Mouse (Mus musculus): ENCODE measurements around the gene Cyth3. TPM values are rescaled to one million over a fixed set of nuclear protein-coding genes. Genes with fewer than 3 reads are reported as not detected.

Cyth3 gene
- polyA plus RNA-seq, 1 experiment from 2014 or later = 29.4 TPM

DNA sequence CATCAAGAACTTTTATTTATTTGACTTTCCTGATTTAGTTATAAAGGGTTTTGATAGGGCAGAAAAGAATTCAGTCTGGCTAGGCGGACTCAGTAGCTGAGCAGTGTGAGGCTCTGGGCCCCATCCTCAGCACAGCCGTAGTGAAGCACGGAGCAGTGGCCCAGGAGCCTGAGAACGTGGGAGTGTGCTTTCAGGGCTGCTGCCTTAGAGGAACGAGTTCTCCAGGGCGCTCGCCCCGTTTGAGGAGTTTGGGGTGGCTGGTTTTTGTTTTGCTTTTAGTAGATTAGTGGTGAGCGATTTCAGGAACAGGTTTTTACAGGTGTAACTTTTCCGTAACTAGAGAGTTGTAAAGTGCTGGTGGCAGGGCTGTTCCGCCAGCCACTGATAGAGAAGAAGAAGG is 13.1 kb downstream of the Cyth3 start:
- no peak overlapping the region for H3K4me3 ChIP-seq (ENCODE audit: low read depth, low read length)
- no peak overlapping the region for H3K4me2 ChIP-seq (ENCODE audit: low read depth, low read length, severe bottlenecking)
- 77% methylated on average over 11 of the region's 11 CpGs for WGBS
- no peaks in the 10 kb centered on the region for H3K27me3 ChIP-seq (ENCODE audit: control insufficient read depth, insufficient read depth, low read length)
- no peaks in the 10 kb centered on the region for H3K4me1 ChIP-seq (replicated peaks; ENCODE audit: control insufficient read depth, insufficient read depth, low read length)
- H3K9me3 ChIP-seq (ENCODE audit: control insufficient read depth, low read length) = no peaks in the 10 kb centered on the region
- DNase-seq (ENCODE audit: low spot score) (no peak), ATAC-seq (replicated peaks; ENCODE audit: low FRiP score) (no peak)
- H3K27ac ChIP-seq (ENCODE audit: low read depth, low read length) = no peak overlapping the region
- H3K9ac ChIP-seq (ENCODE audit: low read length) = no peak overlapping the region
- H3K36me3 ChIP-seq (ENCODE audit: control insufficient read depth, insufficient read depth, low read length) = no peaks in the 10 kb centered on the region

DNA sequence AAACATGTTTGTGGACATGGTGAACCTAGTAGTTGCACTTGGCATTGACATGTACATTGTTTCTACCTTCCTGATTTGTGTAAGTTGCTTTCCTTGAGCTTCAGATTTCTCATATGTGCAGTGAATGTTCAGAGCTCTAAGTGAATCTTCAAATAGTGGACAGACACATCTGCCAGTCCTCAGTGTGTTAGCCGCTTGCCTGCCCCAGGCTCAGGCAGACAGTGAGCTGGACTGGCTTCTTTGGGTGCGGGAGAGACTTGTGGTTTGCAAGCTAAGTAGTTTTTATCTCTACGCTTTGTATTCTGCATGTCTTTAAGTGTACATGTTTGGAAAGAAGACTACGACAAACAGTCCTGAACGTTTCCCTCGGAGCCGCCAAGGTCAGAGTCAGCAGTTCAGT is 13.9 kb downstream of the Cyth3 start:
- Histone ChIP-seq H3K27ac (ENCODE audit: low read depth, low read length) (no peak overlapping the region), H3K4me3 (ENCODE audit: low read depth, low read length) (no peak overlapping the region), H3K27me3 (ENCODE audit: control insufficient read depth, insufficient read depth, low read length) (no peaks in the 10 kb centered on the region), H3K36me3 (ENCODE audit: control insufficient read depth, insufficient read depth, low read length) (no peaks in the 10 kb centered on the region), H3K9me3 (ENCODE audit: control insufficient read depth, low read length) (no peaks in the 10 kb centered on the region), H3K4me1 (replicated peaks; ENCODE audit: control insufficient read depth, insufficient read depth, low read length) (no peaks in the 10 kb centered on the region), H3K9ac (ENCODE audit: low read length) (no peak overlapping the region), H3K4me2 (ENCODE audit: low read depth, low read length, severe bottlenecking) (no peak overlapping the region)
- no peak for DNase-seq (ENCODE audit: low spot score)
- ATAC-seq (replicated peaks; ENCODE audit: low FRiP score) = no peak
- 88% methylated on average over 7 of the region's 7 CpGs for WGBS

DNA sequence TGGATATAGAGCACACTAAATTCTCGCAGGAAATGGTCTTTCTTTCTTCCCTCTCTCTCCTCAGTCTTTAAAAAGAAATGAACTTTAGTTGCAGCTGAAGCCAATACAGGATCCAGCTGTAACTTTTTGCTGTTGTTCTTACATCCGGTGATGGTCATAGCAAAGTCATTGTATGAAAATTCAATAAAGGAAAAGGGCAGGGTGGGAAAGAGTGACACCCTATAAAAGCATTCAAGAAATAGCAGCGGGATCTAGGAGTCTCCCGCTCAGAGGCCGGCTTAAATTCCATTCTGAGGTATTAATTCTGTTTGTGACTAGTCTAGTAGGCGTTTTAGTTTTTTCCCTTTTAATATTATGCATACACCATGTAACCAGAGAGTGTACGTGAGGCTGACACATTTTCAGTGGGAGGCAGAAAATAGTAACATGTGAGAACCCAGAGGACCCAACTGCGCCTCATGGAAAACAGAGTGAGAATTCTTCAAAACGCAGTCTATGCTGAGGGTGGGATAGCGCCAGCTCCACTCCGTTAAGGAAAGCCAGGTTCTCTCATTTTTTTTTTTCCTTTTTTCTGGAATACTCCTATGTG is 15.7 kb downstream of the Cyth3 start:
- WGBS = 76% methylated on average over 11 of the region's 11 CpGs
- no peak for DNase-seq (ENCODE audit: low spot score)
- no peak overlapping the region for H3K27ac ChIP-seq (ENCODE audit: low read depth, low read length)
- no peaks in the 10 kb centered on the region for H3K9me3 ChIP-seq (ENCODE audit: control insufficient read depth, low read length)
- H3K4me2 ChIP-seq (ENCODE audit: low read depth, low read length, severe bottlenecking) = no peak overlapping the region
- ATAC-seq (replicated peaks; ENCODE audit: low FRiP score) = no peak
- 0 out of 2 replicates have a peak, but pooled peaks cover 2% of the 10 kb centered on the region for H3K4me1 ChIP-seq (replicated peaks; ENCODE audit: control insufficient read depth, insufficient read depth, low read length)
- no peaks in the 10 kb centered on the region for H3K36me3 ChIP-seq (ENCODE audit: control insufficient read depth, insufficient read depth, low read length)
- no peak overlapping the region for H3K9ac ChIP-seq (ENCODE audit: low read length)
- no peak overlapping the region for H3K4me3 ChIP-seq (ENCODE audit: low read depth, low read length)
- H3K27me3 ChIP-seq (ENCODE audit: control insufficient read depth, insufficient read depth, low read length) = no peaks in the 10 kb centered on the region

DNA sequence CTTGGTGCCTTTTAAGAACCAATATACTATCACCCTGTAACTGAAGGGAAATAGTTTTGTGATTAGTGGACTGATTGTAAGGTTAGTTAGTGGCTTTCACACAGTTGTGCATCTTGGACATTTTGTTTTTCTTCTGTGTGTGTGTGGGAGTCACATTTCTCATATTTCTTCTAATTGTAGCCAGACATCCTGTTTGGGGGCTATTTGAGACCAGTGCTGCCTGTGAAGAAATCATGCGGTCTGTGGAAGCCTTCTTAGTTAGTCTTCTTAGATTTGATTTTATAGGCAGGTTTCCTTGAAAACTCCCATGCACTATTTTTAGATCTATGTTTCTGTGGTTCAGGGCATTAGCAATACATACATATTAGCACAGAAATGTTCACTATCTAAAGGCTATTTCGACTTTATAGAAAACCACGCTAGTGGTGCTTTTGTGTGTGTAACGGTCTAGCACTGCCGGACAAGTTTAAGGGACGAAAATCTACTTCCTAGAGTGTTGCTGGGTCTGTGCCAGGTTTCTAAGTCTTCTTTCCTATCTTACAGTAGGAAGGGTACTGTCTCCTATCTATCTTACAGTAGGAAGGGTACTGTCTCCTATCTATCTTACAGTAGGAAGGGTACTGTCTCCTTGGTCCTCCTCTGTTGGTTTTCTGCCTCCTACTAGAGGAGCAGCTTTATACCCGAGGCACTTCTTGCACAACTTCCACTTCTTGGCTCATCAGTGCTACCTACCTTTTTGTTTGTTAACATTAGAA is 16.4 kb downstream of the Cyth3 start:
- no peak overlapping the region for H3K4me2 ChIP-seq (ENCODE audit: low read depth, low read length, severe bottlenecking)
- 83% methylated on average over 7 of the region's 7 CpGs for WGBS
- H3K9me3 ChIP-seq (ENCODE audit: control insufficient read depth, low read length) = no peaks in the 10 kb centered on the region
- 0 out of 2 replicates have a peak, but pooled peaks cover 2% of the 10 kb centered on the region for H3K4me1 ChIP-seq (replicated peaks; ENCODE audit: control insufficient read depth, insufficient read depth, low read length)
- ATAC-seq (replicated peaks; ENCODE audit: low FRiP score) (no peak), DNase-seq (ENCODE audit: low spot score) (no peak)
- no peak overlapping the region for H3K9ac ChIP-seq (ENCODE audit: low read length)
- no peaks in the 10 kb centered on the region for H3K36me3 ChIP-seq (ENCODE audit: control insufficient read depth, insufficient read depth, low read length)
- no peak overlapping the region for H3K27ac ChIP-seq (ENCODE audit: low read depth, low read length)
- no peaks in the 10 kb centered on the region for H3K27me3 ChIP-seq (ENCODE audit: control insufficient read depth, insufficient read depth, low read length)
- no peak overlapping the region for H3K4me3 ChIP-seq (ENCODE audit: low read depth, low read length)

DNA sequence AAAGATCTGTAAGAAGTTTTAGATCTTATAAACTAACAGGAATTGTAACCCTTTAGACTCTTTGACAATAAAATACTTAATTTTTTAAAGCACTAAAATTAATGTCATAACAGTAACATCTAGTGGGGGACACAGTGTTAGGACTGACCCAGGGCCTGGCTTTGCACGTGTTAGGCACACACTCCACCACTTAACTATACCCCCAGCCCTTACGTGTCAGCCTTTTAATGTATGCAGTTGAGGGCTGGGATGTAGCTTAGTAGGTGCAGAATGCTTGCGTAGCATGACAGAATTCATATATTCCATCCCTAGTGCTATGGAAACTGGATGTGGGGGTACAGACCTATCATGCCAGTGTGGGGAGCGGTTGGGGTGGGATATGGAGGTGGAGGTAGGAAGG is 17.1 kb downstream of the Cyth3 start:
- H3K4me3 ChIP-seq (ENCODE audit: low read depth, low read length) = no peak overlapping the region
- DNase-seq (ENCODE audit: low spot score) (no peak), ATAC-seq (replicated peaks; ENCODE audit: low FRiP score) (no peak)
- H3K27me3 ChIP-seq (ENCODE audit: control insufficient read depth, insufficient read depth, low read length) = no peaks in the 10 kb centered on the region
- no peak overlapping the region for H3K27ac ChIP-seq (ENCODE audit: low read depth, low read length)
- H3K9ac ChIP-seq (ENCODE audit: low read length) = no peak overlapping the region
- H3K4me1 ChIP-seq (replicated peaks; ENCODE audit: control insufficient read depth, insufficient read depth, low read length) = 0 out of 2 replicates have a peak, but pooled peaks cover 2% of the 10 kb centered on the region
- no peaks in the 10 kb centered on the region for H3K9me3 ChIP-seq (ENCODE audit: control insufficient read depth, low read length)
- H3K36me3 ChIP-seq (ENCODE audit: control insufficient read depth, insufficient read depth, low read length) = no peaks in the 10 kb centered on the region
- no peak overlapping the region for H3K4me2 ChIP-seq (ENCODE audit: low read depth, low read length, severe bottlenecking)
- 91% methylated on average over 4 of the region's 4 CpGs for WGBS

DNA sequence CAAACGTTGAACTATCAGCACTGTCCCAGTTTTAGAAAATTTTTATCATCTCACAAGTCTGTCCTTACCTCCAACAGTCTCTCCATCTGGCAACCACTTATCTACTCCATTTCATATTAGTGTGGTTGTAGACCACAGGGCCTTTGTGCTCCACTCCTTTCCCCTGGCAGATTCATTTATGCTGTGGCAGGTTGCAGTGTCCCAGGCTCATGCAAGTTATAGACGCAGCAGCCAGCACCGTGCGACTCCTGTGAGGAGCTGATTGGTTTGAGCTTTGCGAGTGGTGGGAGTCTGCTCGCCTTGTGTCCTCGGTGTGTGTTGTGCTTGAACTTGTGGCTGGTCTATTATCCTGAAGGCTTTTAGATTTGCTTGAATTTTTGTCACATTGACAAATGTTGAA is 17.6 kb downstream of the Cyth3 start:
- no peak overlapping the region for H3K9ac ChIP-seq (ENCODE audit: low read length)
- ATAC-seq (replicated peaks; ENCODE audit: low FRiP score) = no peak
- 86% methylated on average over 7 of the region's 7 CpGs for WGBS
- no peak overlapping the region for H3K4me2 ChIP-seq (ENCODE audit: low read depth, low read length, severe bottlenecking)
- no peak for DNase-seq (ENCODE audit: low spot score)
- no peak overlapping the region for H3K4me3 ChIP-seq (ENCODE audit: low read depth, low read length)
- no peak overlapping the region for H3K27ac ChIP-seq (ENCODE audit: low read depth, low read length)
- H3K36me3 ChIP-seq (ENCODE audit: control insufficient read depth, insufficient read depth, low read length) = no peaks in the 10 kb centered on the region
- H3K4me1 ChIP-seq (replicated peaks; ENCODE audit: control insufficient read depth, insufficient read depth, low read length) = 0 out of 2 replicates have a peak, but pooled peaks cover 2% of the 10 kb centered on the region
- H3K27me3 ChIP-seq (ENCODE audit: control insufficient read depth, insufficient read depth, low read length) = no peaks in the 10 kb centered on the region
- H3K9me3 ChIP-seq (ENCODE audit: control insufficient read depth, low read length) = no peaks in the 10 kb centered on the region

DNA sequence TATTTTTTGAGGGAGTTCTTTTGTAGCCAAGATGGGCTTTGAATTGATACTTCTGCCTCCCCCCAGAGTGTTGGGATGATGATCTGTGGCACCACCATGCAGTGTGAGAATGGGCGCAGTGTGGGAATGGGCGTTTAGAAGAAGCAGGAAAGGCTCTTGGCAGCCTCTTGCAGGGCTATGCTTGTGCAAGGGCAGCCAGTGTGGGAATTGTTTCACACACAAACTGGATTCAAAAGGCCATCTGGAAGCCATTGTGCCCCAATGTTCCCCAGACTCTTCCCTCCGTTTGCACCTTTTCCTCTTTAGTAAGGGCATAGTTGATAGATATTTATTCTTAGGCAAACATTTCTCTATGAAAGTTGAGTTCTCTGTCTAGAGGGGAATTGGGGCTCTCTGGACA is 19.3 kb downstream of the Cyth3 start:
- ATAC-seq (replicated peaks; ENCODE audit: low FRiP score) (no peak), DNase-seq (ENCODE audit: low spot score) (no peak)
- WGBS = 74% methylated on average over 3 of the region's 3 CpGs
- Histone ChIP-seq H3K36me3 (ENCODE audit: control insufficient read depth, insufficient read depth, low read length) (no peaks in the 10 kb centered on the region), H3K9ac (ENCODE audit: low read length) (no peak overlapping the region), H3K27me3 (ENCODE audit: control insufficient read depth, insufficient read depth, low read length) (no peaks in the 10 kb centered on the region), H3K27ac (ENCODE audit: low read depth, low read length) (no peak overlapping the region), H3K4me2 (ENCODE audit: low read depth, low read length, severe bottlenecking) (no peak overlapping the region), H3K9me3 (ENCODE audit: control insufficient read depth, low read length) (no peaks in the 10 kb centered on the region), H3K4me1 (replicated peaks; ENCODE audit: control insufficient read depth, insufficient read depth, low read length) (0 out of 2 replicates have a peak, but pooled peaks cover 2% of the 10 kb centered on the region), H3K4me3 (ENCODE audit: low read depth, low read length) (no peak overlapping the region)

DNA sequence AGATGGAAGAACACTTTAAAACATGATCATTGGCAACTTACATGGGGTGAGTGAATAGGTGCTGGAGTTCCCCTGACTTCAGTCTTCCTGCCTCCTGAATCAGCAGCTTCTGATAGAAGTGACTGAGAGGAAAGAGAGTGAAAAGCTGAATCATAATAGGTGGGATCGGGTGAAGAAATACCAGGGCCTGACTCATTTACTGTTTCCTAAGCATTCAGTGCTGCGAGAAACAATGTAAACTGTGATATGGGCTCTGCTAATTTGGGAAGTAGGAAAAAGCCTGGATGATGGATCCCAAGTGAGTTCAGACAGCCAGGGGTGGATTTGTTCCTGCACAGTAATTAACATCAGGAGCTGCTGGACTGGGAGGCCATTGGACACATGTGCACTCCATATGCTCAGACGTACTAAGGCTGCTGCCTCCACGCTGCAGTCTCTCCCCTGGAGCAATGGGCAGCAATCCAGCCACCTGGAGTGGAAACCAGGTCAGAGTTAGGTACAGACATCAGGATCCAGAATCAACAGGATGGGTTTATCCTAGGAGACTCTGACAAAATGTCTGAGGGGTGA is 20.1 kb downstream of the Cyth3 start:
- DNase-seq (ENCODE audit: low spot score) (no peak), ATAC-seq (replicated peaks; ENCODE audit: low FRiP score) (no peak)
- H3K36me3 ChIP-seq (ENCODE audit: control insufficient read depth, insufficient read depth, low read length) = no peaks in the 10 kb centered on the region
- WGBS = 63% methylated on average over 4 of the region's 4 CpGs
- no peak overlapping the region for H3K4me2 ChIP-seq (ENCODE audit: low read depth, low read length, severe bottlenecking)
- H3K27me3 ChIP-seq (ENCODE audit: control insufficient read depth, insufficient read depth, low read length) = no peaks in the 10 kb centered on the region
- 0 out of 2 replicates have a peak, but pooled peaks cover 2% of the 10 kb centered on the region for H3K4me1 ChIP-seq (replicated peaks; ENCODE audit: control insufficient read depth, insufficient read depth, low read length)
- H3K9me3 ChIP-seq (ENCODE audit: control insufficient read depth, low read length) = no peaks in the 10 kb centered on the region
- H3K9ac ChIP-seq (ENCODE audit: low read length) = no peak overlapping the region
- no peak overlapping the region for H3K27ac ChIP-seq (ENCODE audit: low read depth, low read length)
- H3K4me3 ChIP-seq (ENCODE audit: low read depth, low read length) = no peak overlapping the region
